Mouse (Mus musculus) intestine, embryonic 14.5 days (tissue): ENCODE measurements around the gene Acp1. TPM values are rescaled to one million over a fixed set of nuclear protein-coding genes. Genes with fewer than 3 reads are reported as not detected.

Source experiments
- ATAC-seq: fragments of 200-750 bp; cut with Nextera tagmentation; replicated peaks from 2 replicates; pipeline ENCODE4 v1.8.0; 2017; ENCODE audit warnings: low read depth, moderate number of reproducible peaks, moderate TSS enrichment, moderate library complexity; ENCODE audit not compliant: low FRiP score, low TSS enrichment
- DNase-seq: peaks from one replicate; pipeline ENCODE4 v3.0.0-alpha.2; 2018; ENCODE audit warnings: low spot score
- H3K27ac ChIP-seq: fragments of 300-500 bp; sonication (generic); 2 replicates; pipeline ENCODE4 v1.5.1; 2014; ENCODE audit warnings: low read depth, mild to moderate bottlenecking, control low read depth
- H3K27me3 ChIP-seq: fragments of 300-500 bp; sonication (generic); replicated peaks from 2 replicates; pipeline ENCODE4 v1.6.1; 2014; ENCODE audit warnings: low read length, control low read depth; ENCODE audit not compliant: control insufficient read depth, insufficient read depth
- H3K36me3 ChIP-seq: fragments of 300-500 bp; sonication (generic); 2 replicates; pipeline ENCODE4 v1.6.1; 2014; ENCODE audit warnings: low read length, control low read depth; ENCODE audit not compliant: control insufficient read depth, insufficient read depth
- H3K4me1 ChIP-seq: fragments of 300-500 bp; sonication (generic); replicated peaks from 2 replicates; pipeline ENCODE4 v1.6.1; 2014; ENCODE audit warnings: low read length, control low read depth, mixed read lengths; ENCODE audit not compliant: control insufficient read depth, insufficient read depth
- H3K4me2 ChIP-seq: fragments of 300-500 bp; sonication (generic); 2 replicates; pipeline ENCODE4 v1.6.1; 2014; ENCODE audit warnings: low read length
- H3K4me3 ChIP-seq: fragments of 300-500 bp; sonication (generic); 2 replicates; pipeline ENCODE4 v1.5.1; 2014; ENCODE audit warnings: low read depth, low read length, control low read depth, mixed read lengths
- H3K9ac ChIP-seq: fragments of 300-500 bp; sonication (generic); 2 replicates; pipeline ENCODE4 v1.6.1; 2014; ENCODE audit warnings: mild to moderate bottlenecking, low read length
- H3K9me3 ChIP-seq: fragments of 300-500 bp; sonication (generic); 2 replicates; pipeline ENCODE4 v1.6.1; 2016; ENCODE audit warnings: low read length, control low read depth; ENCODE audit not compliant: control insufficient read depth
- WGBS: fragments of 180-500 bp; shearing (Covaris S2); extraction: QIAGEN DNeasy Blood & Tissue Kit; methylation state at CpG from one replicate; pipeline ENCODE4 v1.1.7; 2014; 5-methylcytosine and 5-hydroxymethylcytosine counted together
- polyA plus RNA-seq: library from polyadenylated mRNA; unstranded; fragments of >200 nt; fragmentation: Nextera tagmentation; extraction: Ambion mirVana; gene quantifications from 2 replicates; pipeline ENCODE4 v1.2.1, GENCODE M21; 2014

The Acp1 gene
- polyA plus RNA-seq, result 194 and 198 TPM in 2 replicates

DNA sequence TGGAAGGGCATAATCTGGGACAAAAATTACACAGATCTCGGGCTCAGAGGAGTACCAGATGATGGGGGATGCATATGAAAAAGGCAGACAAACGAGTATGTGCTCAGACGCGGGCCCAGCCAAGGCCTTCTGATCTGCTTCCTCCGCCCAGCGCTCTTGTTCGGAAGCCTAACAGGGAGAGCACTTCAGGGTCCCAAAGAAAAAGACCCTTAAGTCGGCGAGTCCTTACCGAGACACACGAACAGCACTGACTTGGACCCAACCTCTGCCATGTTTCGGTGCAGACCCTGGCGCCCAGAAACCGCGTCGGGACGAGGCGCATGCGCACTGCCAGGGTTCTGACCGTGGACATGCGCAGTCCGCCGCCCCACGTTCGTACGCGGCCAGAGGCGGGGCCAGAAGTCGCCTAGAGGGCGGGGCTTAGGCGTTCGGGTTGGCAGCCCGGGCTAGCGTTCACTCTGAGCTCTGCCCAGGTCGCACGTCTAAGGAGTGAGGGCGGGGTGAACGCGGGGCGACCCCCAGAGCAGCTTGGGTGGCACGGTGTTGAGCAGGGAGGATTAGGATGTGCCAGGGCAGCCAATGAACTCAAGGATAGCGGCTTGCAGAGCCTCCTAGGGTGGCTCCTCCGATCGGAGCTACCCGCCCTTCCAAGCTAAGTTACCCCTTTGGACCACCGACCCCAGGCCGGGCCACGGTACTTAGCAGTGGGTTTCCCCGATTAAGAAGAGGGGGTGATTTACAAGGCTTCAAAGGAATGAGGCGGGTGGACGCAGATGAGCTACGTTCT is at the start of gene Acp1, which contains the start of gene Sh3yl1:
TSS of gene Acp1 (minus strand) at position 329 of the 787 bp plus-strand sequence.
TSS of gene Sh3yl1 (plus strand) at position 408 of the 787 bp plus-strand sequence.
- H3K27ac ChIP-seq, result 0 out of 2 replicates have a peak within 1 kb of the TSS, but pooled peaks have one; percentile 22
- H3K27me3 ChIP-seq, result no peaks in the 10 kb centered on the region
- peaks cover 5% of the 10 kb centered on the region for H3K36me3 ChIP-seq
- peak; percentile 96 for ATAC-seq
- H3K4me1 ChIP-seq, result peaks cover 17% of the 10 kb centered on the region
- WGBS, result under 1% methylated on average over 52 of the region's 52 CpGs
- no peaks in the 10 kb centered on the region for H3K9me3 ChIP-seq
- H3K9ac ChIP-seq, result peak within 1 kb of the TSS; percentile 69
- H3K4me3 ChIP-seq, result peak within 1 kb of the TSS; percentile 57
- DNase-seq, result peak; percentile 95
- peak within 1 kb of the TSS; percentile 93 for H3K4me2 ChIP-seq

DNA sequence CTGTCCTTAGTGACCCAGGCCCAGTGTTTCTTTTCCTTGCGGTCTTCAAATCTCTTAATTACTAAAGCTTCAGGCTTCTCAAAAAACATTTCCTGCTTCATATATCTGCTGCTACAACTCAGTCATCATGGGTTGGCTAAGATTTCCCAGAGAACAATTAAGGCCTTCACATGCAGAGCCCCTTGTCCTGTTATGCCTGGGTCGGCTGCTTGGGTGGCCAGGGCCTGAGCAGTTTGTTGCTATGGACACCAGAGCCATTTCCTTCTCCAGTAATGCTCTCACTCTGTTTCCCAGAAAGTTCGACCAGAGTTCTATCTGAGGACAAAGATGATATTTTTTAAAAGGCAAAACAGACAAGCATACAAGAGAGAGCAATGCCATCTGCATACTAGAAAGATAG is 32.8 kb upstream of the Acp1 start:
- no peaks in the 10 kb centered on the region for H3K27me3 ChIP-seq
- DNase-seq, result no peak
- 0 out of 2 replicates have a peak, but pooled peaks cover 7% of the 10 kb centered on the region for H3K36me3 ChIP-seq
- WGBS, result 42% methylated on average over 3 of the region's 3 CpGs
- H3K4me1 ChIP-seq, result 0 out of 2 replicates have a peak, but pooled peaks cover 3% of the 10 kb centered on the region
- H3K9ac ChIP-seq, result no peak overlapping the region
- H3K4me2 ChIP-seq, result no peak overlapping the region
- H3K9me3 ChIP-seq, result no peaks in the 10 kb centered on the region
- H3K27ac ChIP-seq, result peak overlapping the region; percentile 23; the same call in 1 of the 2 replicates
- no peak for ATAC-seq
- H3K4me3 ChIP-seq, result no peak overlapping the region

DNA sequence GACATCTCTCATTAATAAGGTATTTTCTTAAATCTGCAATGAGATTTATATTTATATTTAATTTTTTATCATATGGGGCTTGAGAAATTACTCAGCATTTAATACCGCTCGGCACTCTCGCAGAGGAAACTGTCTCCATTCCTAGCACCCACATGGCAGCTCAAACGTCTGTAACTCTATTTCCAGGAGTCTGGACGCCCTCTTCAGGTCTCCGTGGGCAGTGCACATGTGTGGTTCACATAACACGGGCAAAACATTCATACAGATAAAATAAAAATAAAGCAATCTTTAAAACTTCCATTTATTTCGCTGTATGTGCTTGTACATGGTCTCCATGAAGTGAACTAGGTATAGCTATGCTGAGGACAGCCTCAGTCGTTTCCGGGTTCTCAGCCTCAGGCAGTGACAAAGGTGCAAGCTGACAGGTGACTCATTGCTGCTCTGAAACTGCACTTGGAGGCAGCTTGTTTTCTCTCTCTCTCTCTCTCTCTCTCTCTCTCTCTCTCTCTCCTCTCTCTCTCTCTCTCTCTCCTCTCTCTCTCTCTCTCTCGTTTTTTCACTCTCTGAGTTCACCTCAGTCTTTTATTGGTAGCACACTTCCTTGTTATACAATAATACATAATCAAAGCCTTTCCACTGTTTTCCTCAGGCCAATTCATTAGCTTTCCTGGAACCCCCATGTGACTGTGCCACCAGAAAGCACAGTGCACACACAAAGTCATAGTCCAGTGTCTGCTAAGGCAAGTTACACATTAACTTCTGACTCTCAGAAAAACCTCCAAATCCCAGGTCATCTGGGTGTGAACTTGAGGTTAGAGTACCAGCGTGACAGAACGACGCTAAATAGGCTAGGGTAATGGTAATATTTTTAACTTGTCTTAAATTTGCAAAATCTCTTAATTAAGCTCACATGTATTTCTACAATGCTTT is 31.9 kb upstream of the Acp1 start:
- WGBS, result 74% methylated on average over 14 of the region's 14 CpGs
- Histone ChIP-seq H3K27me3 (no peaks in the 10 kb centered on the region), H3K9ac (no peak overlapping the region), H3K4me1 (0 out of 2 replicates have a peak, but pooled peaks cover 3% of the 10 kb centered on the region), H3K9me3 (no peaks in the 10 kb centered on the region), H3K27ac (peak overlapping the region; percentile 62), H3K4me2 (no peak overlapping the region), H3K36me3 (0 out of 2 replicates have a peak, but pooled peaks cover 7% of the 10 kb centered on the region), H3K4me3 (no peak overlapping the region)
- ATAC-seq, result peak; percentile 93
- DNase-seq, result peak; percentile 52

DNA sequence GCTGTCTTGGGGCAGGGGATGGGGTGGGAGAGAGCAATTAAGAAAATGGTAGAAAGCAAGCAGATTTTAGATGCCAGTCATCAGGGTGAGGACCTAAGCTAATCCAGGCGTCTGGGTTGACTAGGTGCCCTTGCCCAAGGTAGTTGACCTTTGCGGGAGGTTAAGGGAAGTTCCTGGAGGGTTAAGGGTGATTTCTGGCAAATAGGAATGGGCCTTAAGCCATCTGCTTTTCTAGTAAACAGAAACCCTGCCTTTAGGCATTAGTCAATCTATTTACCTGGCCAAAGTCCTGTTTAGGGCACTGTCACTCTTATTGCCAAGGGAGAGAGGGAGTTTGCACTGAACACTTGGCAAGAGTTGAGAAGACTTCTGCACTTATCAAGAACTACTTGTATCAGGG is 25.5 kb upstream of the Acp1 start:
- Histone ChIP-seq H3K27ac (no peak overlapping the region), H3K9ac (no peak overlapping the region), H3K4me1 (no peaks in the 10 kb centered on the region), H3K9me3 (no peaks in the 10 kb centered on the region), H3K4me3 (no peak overlapping the region), H3K27me3 (no peaks in the 10 kb centered on the region), H3K4me2 (no peak overlapping the region), H3K36me3 (0 out of 2 replicates have a peak, but pooled peaks cover 7% of the 10 kb centered on the region)
- no peak for DNase-seq
- no peak for ATAC-seq
- WGBS, result 72% methylated on average over 2 of the region's 2 CpGs

DNA sequence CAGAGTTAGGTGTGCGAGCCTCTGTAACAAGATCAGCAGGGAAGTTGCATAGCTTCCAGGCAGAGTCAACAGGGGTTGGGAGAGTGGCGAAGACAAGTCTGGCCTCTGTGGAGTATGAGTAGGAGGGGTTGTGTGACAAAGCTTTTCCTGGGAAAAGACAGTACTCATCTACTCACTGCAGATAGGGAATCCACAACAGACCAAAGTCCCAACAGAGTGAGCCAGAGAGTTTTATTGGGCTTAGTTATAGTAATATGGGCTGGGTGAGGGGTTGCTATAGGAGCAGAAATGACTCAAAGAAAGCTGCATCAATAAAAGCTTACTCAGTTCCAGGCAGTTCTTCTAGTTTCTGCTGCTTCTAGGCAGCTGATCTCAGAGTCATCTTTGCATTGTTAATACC is 21.9 kb upstream of the Acp1 start:
- DNase-seq (no peak), ATAC-seq (peak; percentile 62; the same call in 1 of the 2 replicates)
- Histone ChIP-seq H3K4me2 (no peak overlapping the region), H3K4me3 (no peak overlapping the region), H3K27me3 (no peaks in the 10 kb centered on the region), H3K27ac (no peak overlapping the region), H3K4me1 (no peaks in the 10 kb centered on the region), H3K36me3 (no peaks in the 10 kb centered on the region), H3K9ac (no peak overlapping the region), H3K9me3 (no peaks in the 10 kb centered on the region)
- 80% methylated on average over 2 of the region's 2 CpGs for whole genome bisulfite sequencing

DNA sequence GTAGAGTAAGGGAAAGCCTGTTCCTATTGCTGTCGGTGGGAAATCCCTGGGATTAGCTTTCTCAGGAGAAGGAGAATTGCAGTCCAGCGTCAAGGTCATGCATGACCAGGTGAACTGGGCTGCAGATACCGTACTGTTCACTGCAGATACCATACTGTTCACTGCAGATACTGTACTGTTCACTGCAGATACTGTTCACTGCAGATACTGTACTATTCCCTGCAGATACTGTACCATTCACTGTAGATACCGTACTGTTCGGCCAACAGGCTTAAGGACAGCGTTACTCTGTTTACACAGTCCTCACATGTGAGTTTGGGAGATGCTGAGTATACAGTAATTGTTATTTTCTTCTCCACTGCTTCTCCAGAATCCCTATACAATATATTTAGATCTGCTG is 16.8 kb upstream of the Acp1 start:
- no peak overlapping the region for H3K9ac ChIP-seq
- no peak for ATAC-seq

DNA sequence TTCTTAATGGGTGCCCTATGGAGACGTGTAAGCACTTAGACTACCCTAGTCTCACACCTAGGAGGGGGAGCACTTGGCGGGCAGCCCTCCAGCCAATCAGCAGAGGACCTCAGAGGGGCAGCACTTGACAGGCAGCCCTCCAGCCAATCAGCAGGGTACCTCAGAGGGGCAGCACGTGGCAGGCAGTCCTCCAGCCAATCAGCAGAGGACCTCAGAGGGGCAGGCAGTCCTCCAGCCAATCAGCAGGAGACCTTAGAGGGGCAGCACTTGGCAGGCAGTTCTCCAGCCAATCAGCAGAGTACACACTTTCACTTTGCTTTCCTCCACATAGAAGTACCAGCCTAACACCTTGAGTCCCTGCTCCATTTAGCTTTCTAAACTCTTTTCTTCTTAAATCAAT is 11.0 kb upstream of the Acp1 start:
- no peak overlapping the region for H3K4me3 ChIP-seq
- ATAC-seq (no peak), DNase-seq (no peak)
- H3K36me3 ChIP-seq, result 0 out of 2 replicates have a peak, but pooled peaks cover 3% of the 10 kb centered on the region
- no peaks in the 10 kb centered on the region for H3K9me3 ChIP-seq
- no peaks in the 10 kb centered on the region for H3K27me3 ChIP-seq
- no peaks in the 10 kb centered on the region for H3K4me1 ChIP-seq
- 78% methylated on average over 3 of the region's 3 CpGs for WGBS
- no peak overlapping the region for H3K9ac ChIP-seq
- H3K27ac ChIP-seq, result no peak overlapping the region
- no peak overlapping the region for H3K4me2 ChIP-seq

More for the DNA sequence above, 16.8 kb upstream of the Acp1 start:
- WGBS, result 85% methylated on average over 6 of the region's 6 CpGs
- H3K4me2 ChIP-seq, result no peak overlapping the region
- no peak overlapping the region for H3K4me3 ChIP-seq
- no peaks in the 10 kb centered on the region for H3K27me3 ChIP-seq
- H3K36me3 ChIP-seq, result 0 out of 2 replicates have a peak, but pooled peaks cover 3% of the 10 kb centered on the region
- no peak for DNase-seq
- H3K27ac ChIP-seq, result no peak overlapping the region
- no peaks in the 10 kb centered on the region for H3K9me3 ChIP-seq
- no peaks in the 10 kb centered on the region for H3K4me1 ChIP-seq

DNA sequence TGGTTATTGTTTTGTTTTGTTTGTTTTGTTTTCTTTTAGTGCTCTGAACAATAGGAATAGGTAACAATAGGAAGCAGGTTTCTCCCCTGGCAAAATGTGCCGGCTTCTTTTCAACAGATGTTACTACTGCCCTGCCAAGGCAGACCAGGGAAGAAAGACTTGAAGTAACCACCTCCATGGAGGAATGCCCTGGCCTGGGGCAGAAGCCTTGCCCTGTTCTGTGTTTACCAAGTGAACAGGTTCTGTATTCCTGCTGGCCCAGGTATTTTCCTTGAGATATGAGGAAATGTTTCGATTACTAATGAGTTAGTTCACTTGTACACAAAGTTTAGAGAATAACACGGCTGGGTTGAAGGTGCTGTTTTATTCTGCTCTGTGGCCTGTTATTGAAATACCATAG is 1.5 kb upstream of the Acp1 start:
- H3K4me2 ChIP-seq, result peak overlapping the region; percentile 93
- 64% methylated on average over 3 of the region's 3 CpGs for WGBS
- DNase-seq (no peak), ATAC-seq (no peak)
- H3K27ac ChIP-seq, result no peak overlapping the region
- H3K4me1 ChIP-seq, result peaks cover 17% of the 10 kb centered on the region
- H3K9me3 ChIP-seq, result no peaks in the 10 kb centered on the region
- no peak overlapping the region for H3K9ac ChIP-seq
- H3K36me3 ChIP-seq, result peaks cover 5% of the 10 kb centered on the region
- H3K4me3 ChIP-seq, result peak overlapping the region; percentile 57
- no peaks in the 10 kb centered on the region for H3K27me3 ChIP-seq
